Mouse (Mus musculus) ovary, postnatal 36 days (tissue): Measurements from ENCODE around the gene Cnot11.

Source experiments
- DNase-seq: peaks from one replicate; pipeline ENCODE4 v3.0.0; 2022; ENCODE audit warnings: low spot score, mixed read lengths

The Cnot11 gene

DNA sequence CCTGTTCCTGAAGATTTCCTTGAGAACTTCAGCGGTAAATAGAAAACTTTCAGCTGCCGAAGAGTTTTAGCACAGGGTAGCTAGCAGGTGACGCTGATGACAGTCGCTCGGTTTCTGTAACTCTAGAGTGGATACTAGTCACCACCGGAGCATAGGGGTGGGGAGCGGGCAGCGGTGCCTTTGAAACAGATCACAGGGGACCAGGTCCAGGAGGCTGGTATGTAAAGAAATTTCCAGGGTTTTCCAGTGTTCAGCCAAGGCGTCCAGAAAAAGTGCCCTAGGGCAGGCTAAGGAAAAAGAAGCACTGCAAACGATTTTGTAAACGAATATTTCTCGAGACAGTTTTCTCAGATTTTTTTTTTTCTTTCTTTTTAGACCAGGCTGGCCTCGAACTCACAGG lies at the start of gene Cnot11:
Cnot11 (plus strand) TSS at position 162 of the 400 bp plus-strand sequence.
- no peak for DNase-seq

- DNase-seq = no peak
These were observed 47.4 kb upstream of the Cnot11 start for GRCm38 (mm10) chr1:39487370-39487769.

DNA sequence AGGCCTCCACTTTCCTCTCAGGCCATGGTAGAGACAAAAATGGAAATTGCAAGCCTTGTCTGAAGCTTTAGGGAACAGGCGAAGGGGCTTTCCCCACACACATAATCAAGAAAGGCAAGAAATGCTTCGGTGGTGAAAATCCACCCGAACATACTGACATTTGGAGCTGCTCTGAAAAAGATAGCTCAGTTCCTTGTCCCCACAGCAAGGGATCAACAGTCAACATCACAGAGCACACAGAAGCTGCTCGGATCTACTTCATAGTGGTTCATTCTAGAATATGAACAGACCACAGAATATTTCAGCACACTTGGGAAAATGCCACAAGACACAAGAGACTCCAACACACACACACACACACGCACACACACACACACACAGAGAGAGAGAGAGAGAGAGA lies 41.6 kb upstream of the Cnot11 start:
- no peak for DNase-seq

DNA sequence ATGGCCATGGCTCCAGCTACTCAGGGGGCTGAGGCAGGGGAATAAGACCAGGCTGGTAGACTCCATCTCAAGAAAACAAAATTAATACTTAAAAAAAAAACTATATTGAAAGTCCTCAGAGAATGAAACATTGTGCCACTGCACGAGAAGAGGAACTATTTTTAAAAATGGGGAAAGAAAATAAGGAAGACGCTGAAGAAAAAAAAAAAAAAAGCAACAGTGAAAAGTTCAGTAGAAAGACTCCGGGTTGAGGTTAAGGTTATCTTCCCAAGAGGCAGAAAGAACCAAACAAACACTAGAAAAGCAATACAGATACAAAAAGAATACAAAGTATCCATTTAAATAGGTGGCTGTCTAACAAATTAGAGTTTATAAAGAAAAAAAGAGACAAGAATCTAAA lies 41.1 kb upstream of the Cnot11 start:
- no peak for DNase-seq

GRCm38 (mm10) chr1:39496995-39497394 lies 37.8 kb upstream of the Cnot11 start:
- no peak for DNase-seq

DNA sequence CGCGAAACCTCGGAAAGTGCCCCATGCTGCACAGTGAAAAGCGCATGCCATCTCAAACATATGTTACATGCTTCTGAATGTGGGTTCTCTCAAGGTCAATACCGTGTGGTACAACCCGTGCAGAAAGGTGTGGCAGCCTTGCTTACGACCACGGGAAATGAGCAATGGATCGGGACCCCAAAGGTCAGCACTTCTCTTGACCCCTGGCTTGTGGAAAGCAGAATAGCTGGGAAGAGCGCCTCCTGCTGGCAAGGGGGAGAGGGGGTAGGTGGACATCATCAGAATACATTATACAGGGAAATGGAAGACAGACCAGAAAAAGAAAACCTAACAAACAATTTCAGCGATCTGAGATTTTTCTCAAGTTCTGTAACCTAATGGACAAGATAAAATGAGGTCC lies 37.0 kb upstream of the Cnot11 start:
- DNase-seq = no peak

DNA sequence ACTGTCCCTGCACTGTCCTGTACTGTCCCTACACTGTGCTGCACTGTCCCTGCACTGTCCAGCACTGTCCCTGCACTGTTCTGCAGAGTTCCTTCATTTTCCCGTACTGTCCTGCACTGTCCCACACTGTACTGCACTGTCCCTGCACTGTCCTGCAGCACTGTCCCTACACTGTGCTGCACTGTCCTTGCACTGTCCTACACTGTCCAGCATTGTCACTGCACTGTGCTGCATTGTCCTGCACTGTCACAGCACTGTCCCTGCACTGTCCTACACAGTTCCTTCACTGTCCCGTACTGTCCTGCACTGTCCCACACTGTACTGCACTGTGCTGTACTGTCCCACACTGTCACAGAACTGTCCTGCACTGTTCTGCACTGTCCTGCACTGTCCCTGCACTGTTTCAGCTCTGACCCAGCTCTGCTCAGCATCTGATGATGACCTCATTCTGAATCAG lies 35.3 kb upstream of the Cnot11 start:
- no peak for DNase-seq

DNA sequence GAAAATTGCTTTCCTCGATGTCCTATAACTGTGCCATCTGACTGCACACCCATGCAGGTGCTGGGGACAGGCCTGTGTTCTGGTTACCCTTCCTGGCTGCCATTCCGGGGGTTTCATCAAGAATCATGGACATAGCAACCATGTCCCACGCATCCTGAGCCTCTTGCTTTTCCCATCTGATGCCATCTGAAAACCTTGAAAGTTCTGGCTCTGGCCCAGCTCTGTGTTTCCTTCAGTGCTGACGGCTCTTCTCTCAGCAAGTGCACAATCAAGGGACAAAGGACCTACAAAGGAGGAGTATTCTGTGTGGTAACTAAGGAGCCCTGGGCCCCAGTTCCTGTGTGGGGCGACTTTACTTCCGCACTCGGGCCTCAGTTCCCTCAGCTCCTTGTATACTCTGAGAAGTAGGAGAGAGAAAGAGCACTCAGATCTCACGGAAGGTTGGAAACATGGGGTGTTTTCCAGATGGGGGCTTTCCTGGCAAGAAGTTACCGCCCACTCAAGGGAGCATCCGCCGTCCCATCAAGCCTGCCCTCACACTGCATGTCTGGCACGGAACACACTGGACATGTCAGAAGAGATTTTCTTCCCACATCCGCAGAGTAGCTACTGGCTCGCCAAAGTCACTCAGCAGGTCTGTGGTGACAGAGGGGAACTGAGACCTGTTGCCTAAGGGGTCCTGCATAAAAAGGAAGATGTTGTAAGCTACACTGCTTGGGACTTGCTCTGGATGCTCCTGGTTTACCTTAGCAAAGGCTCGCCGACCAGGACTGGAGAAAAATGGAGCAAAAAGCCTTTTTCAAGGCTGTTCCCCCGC lies 31.8 kb upstream of the Cnot11 start:
- peak; percentile 18 for DNase-seq

- DNase-seq = no peak
These were observed 30.5 kb upstream of the Cnot11 start for GRCm38 (mm10) chr1:39504261-39504660.

- DNase-seq = no peak
These were observed 29.2 kb upstream of the Cnot11 start for GRCm38 (mm10) chr1:39505600-39505999.

GRCm38 (mm10) chr1:39511775-39512174 lies 23.0 kb upstream of the Cnot11 start:
- DNase-seq = no peak

- no peak for DNase-seq
These were observed 22.6 kb upstream of the Cnot11 start for GRCm38 (mm10) chr1:39512183-39512582.

DNA sequence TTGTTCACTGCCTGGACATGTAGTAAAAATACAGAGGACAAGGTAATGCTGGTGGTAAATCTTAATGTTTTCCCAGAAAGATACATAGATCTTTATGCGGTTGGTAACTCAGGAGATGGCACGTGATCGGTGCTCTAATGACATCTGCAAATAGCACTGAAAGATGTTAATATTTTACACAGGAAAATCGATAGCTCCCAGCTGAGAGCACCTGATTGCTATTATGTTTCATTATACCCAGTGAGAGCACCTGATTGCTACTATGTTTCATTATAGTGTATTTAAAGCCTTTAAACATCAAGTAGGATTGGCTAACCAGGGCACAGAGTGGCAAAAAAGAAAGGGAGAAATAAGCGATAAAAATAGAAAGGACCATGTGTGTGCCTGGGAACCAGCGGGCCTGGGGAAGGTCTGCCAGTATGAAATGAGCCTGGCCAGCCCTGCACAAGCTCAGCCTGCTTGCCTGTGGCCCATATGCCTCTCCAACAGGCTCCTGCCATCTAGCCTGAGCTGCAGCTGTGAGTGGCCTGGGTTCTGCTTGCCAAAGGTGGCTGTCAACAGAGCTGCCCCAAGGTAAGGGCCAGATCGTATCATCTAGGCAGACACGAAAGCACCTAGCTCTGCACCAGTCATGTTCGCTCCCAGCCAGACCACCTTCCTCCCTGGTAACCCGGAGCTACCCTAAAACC lies 19.3 kb upstream of the Cnot11 start:
- no peak for DNase-seq

- DNase-seq = no peak
These were observed 13.5 kb upstream of the Cnot11 start for GRCm38 (mm10) chr1:39521326-39521725.

DNA sequence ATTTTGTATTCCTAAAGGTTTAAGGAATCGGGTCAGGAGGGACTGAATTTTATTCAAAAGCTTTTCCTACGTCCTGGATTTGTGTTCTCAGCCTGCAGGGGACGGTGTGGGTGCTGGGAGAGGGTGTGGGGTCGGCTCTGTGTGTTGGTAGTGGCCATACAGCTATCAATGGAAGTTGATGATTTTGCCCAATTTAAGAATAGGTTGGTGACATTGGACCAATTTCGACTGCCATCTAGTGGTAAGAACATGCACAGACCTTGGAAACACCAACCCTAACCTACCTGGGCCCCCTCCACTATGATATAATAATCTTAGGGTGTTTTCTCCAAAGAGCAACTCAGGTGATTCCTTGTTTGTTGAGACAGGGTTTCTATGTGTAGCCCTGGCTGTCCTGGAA lies 12.3 kb upstream of the Cnot11 start:
- DNase-seq = no peak

DNA sequence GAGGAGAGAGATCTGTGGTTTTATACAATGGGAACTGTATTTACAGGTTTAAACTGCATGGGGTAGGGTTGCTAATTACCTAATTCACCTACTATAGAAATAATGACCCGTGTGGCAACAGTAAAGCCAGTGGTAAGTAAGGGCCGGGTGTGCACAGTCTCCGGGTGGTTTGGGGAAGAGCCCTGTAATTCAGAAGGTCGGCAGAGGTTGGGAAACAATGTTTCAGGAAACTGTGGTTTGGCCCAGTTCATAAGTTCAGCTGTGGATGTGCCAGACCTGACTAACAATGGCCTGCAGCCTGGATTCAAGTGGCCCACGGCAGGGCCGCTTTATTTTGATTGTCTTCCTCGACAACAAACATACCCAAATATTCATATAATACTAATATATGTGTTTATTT lies 9.0 kb upstream of the Cnot11 start:
- DNase-seq = no peak

DNA sequence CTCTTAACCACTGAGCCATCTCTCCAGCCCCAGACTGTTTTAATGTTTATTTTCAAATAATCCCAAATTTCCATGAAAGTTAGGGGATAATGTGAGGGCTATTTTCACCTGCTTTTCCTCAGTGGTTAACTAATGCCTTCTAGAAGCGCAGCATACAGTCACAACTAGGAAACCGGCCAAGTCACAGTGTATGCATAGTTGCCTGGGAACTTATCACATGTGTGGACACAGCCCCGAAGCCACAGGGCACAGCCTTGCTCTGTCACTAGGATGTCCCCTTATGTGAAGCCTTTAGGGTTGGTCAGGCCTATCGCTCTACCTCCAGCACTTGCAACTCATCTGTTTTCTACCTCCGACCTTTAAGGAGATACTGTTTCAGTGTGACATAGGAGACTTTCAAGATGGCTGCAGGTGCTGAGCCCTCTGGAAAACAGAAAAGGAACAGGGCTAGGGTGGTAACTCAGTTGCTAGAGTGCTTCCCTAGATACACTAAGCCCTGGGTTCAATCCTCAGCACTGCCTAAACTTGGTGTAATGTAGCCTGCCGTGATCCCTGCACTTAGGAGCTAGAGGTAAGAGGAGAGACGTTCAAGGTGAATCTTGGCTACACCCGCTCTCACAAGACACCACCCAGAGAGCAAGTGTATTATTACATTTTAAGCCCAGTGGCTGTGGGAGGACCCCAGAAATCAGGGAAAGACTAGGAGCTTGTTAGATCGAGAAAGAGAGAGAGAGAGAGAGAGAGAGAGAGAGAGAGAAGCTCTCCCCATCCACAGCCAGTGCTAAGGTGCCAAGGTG lies 8.2 kb upstream of the Cnot11 start:
- DNase-seq = no peak

- DNase-seq = peak; percentile 77
These were observed 7.4 kb upstream of the Cnot11 start for GRCm38 (mm10) chr1:39527432-39527831.

DNA sequence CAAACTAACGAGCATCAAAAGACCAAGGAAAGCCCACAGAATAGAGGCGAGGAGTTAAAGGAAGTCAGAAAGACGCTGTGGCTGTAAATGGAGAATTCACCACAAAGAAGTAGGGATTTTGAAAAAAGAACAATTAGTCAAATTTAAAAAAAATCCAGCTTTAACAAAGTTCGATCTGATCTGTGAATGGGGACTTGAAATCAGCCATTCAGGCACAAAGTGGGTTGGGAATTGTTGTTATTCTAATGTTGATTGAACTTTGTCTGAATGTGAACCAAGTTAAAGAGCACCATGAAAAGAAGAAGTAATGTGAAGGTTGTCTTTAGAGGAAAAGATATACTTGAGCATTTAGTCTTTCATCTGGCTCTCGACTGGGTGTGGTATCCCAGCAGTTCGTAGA lies 6.5 kb upstream of the Cnot11 start:
- no peak for DNase-seq

- peak; percentile 40 for DNase-seq
These were observed 4.4 kb upstream of the Cnot11 start for GRCm38 (mm10) chr1:39530258-39530943.

- no peak for DNase-seq
These were observed 3.8 kb upstream of the Cnot11 start for GRCm38 (mm10) chr1:39531036-39531435.

- no peak for DNase-seq
These were observed 875 bp upstream of the Cnot11 start for GRCm38 (mm10) chr1:39533917-39534316.
